Mouse (Mus musculus) thymus, adult 2 months (tissue): ENCODE results near the gene Kiz. TPM values are rescaled to one million over a fixed set of nuclear protein-coding genes. Genes with fewer than 3 reads are reported as not detected.

Source experiments
- DNase-seq: peaks from one replicate; pipeline ENCODE4 v3.0.0; 2021
- H3K27ac ChIP-seq: fragments of 200-500 bp; 2 replicates; pipeline ENCODE4 v1.5.1; 2012; ENCODE audit warnings: low read length, control low read depth; ENCODE audit not compliant: control insufficient read depth, insufficient read depth
- H3K27me3 ChIP-seq: fragments of 200-500 bp; 2 replicates; pipeline ENCODE4 v1.6.1; 2012; ENCODE audit warnings: mild to moderate bottlenecking, low read length, moderate library complexity, mixed read lengths; ENCODE audit not compliant: control insufficient read depth, insufficient read depth
- H3K36me3 ChIP-seq: fragments of 200-500 bp; 2 replicates; pipeline ENCODE4 v1.6.1; 2012; ENCODE audit warnings: mild to moderate bottlenecking, low read length, moderate library complexity; ENCODE audit not compliant: control insufficient read depth, insufficient read depth
- H3K4me1 ChIP-seq: fragments of 200-500 bp; replicated peaks from 2 replicates; pipeline ENCODE4 v1.6.1; 2012; ENCODE audit warnings: low read length; ENCODE audit not compliant: control insufficient read depth, insufficient read depth
- H3K4me3 ChIP-seq: fragments of 200-500 bp; 2 replicates; pipeline ENCODE4 v1.5.1; 2012; ENCODE audit warnings: mild to moderate bottlenecking, low read length, control low read depth, moderate library complexity; ENCODE audit not compliant: control insufficient read depth, insufficient read depth
- CTCF ChIP-seq: fragments of 200-500 bp; IDR thresholded peaks from 2 replicates; pipeline ENCODE4 v1.5.1; 2012; ENCODE audit warnings: mild to moderate bottlenecking, control low read depth, low read length, moderate library complexity, borderline replicate concordance; ENCODE audit not compliant: control insufficient read depth, poor library complexity, insufficient read depth; ENCODE audit errors: extremely low read depth
- POLR2A ChIP-seq: fragments of 200-500 bp; IDR thresholded peaks from 2 replicates; pipeline ENCODE4 v1.6.1; 2012; ENCODE audit warnings: mild to moderate bottlenecking, low read length, control low read depth, moderate library complexity; ENCODE audit not compliant: control insufficient read depth, poor library complexity, insufficient read depth; ENCODE audit errors: extremely low read depth
- WGBS: fragments of 180-500 bp; shearing (Covaris S2); methylation state at CpG from one replicate; pipeline ENCODE4 v1.1.7; 2018; 5-methylcytosine and 5-hydroxymethylcytosine counted together
- polyA plus RNA-seq: library from polyadenylated mRNA; depleted of rRNA; stranded (reverse); fragments of >200 nt; gene quantifications from 2 replicates; pipeline ENCODE4 v1.2.3, GENCODE M21; 2012

Kiz gene
- polyA plus RNA-seq, 1 experiment, result 3.7 TPM

- DNase-seq, result no peak
- H3K27ac ChIP-seq, result no peak overlapping the region
- no peaks in the 10 kb centered on the region for H3K36me3 ChIP-seq
- H3K4me3 ChIP-seq, result no peak overlapping the region
- TF ChIP-seq POLR2A (no peak), CTCF (no peak)
- no peaks in the 10 kb centered on the region for H3K27me3 ChIP-seq
- peaks cover 5% of the 10 kb centered on the region for H3K4me1 ChIP-seq
- WGBS, result 76% methylated on average over 4 of the region's 4 CpGs
Observed at GRCm38 (mm10) chr2:147010141-147010540, 154.5 kb downstream of the Kiz start.

DNA sequence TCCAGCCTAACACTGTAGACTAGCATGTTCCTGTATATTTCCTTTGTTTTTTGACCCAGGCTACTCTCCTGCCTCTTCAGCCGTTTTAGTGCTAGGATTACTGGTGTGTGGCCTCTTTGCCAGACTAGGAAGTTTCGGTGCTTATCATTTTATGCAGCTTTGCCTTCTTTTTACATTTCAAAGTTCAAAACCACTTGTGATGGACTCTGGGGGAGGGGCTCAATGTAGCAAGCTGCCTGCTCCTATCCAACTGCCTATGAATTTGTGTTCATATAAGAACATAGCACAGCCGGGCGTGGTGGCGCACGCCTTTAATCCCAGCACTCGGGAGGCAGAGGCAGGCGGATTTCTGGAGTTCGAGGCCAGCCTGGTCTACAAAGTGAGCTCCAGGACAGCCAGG is 155.3 kb downstream of the Kiz start:
- 94% methylated on average over 9 of the region's 9 CpGs for WGBS

DNA sequence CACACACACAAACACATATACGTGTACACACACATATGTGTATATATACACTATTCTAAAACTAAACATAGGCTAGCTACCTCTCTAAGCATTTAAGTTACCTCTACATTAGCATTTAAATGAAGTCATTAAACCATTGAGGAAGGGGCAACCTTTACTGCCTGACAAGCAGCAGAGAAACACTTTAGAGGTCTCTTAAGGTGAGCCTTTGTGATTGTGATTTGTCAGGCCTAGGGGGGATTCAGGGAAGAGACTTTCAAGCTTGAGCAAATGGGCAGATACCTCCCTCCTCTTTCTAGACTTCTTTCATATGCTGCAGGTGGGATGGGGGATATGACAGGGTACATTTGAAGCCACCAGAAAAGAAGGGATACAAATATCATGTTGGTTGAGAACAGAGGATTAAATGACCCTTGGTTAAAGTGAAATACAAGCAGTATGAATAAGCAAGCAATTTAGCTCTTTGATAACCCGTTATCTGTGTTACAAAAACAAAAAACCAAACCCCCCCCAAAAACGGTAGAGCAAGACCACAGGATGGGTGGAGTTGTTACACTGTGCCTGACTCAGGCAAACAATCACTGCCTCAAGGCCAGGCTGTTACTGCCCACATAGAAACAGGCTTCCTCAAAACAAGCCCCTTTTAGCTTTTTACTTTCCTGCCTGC is 155.9 kb downstream of the Kiz start:
- TF ChIP-seq POLR2A (no peak), CTCF (no peak)

More for the DNA sequence above, 155.3 kb downstream of the Kiz start:
- Histone ChIP-seq H3K27ac (no peak overlapping the region; the same call in 1 of the 2 replicates), H3K27me3 (no peaks in the 10 kb centered on the region), H3K36me3 (no peaks in the 10 kb centered on the region), H3K4me3 (no peak overlapping the region), H3K4me1 (peaks cover 5% of the 10 kb centered on the region)
- TF ChIP-seq POLR2A, result no peak
- no peak for TF ChIP-seq CTCF
- DNase-seq, result no peak

DNA sequence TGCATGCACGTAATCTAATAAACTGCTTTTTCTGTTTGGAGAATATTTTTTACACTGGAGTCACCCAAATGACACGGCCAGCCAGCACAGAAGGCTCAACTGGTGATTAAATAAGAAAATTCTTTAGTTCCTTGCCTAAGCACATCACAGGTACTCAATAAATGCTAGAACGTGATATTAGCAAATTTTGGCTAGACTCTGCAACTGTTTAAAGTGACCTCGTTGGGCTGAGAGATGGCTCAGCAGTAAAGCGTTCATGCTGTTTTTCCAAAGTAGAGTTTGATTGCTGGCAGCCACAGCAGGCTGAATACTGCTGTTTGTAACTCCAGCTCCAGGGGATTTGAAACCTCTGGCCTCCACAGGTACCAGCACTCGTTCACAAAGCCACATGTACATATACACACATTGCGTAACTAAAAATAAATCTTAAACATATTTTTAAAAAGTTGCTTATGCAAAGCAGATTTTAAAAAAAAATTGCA is 156.5 kb downstream of the Kiz start:
- no peak for DNase-seq
- TF ChIP-seq POLR2A (no peak), CTCF (no peak)
- WGBS, result 6% methylated on average over 7 of the region's 7 CpGs

More for the DNA sequence above, 155.9 kb downstream of the Kiz start:
- WGBS, result 35% methylated on average over 3 of the region's 3 CpGs
- peak; percentile 11 for DNase-seq
- H3K27me3 ChIP-seq, result no peaks in the 10 kb centered on the region
- peaks cover 5% of the 10 kb centered on the region for H3K4me1 ChIP-seq
- H3K4me3 ChIP-seq, result no peak overlapping the region
- peak overlapping the region; percentile 85 for H3K27ac ChIP-seq
- H3K36me3 ChIP-seq, result no peaks in the 10 kb centered on the region

GRCm38 (mm10) chr2:147012623-147013184 is 157.0 kb downstream of the Kiz start, which contains the start of gene Xrn2:
TSS of gene Xrn2 (plus strand) at chr2:147012996.
- WGBS, result under 1% methylated on average over 37 of the region's 37 CpGs
- peak within 1 kb of the TSS; percentile 92 for H3K27ac ChIP-seq
- H3K36me3 ChIP-seq, result no peaks in the 10 kb centered on the region
- TF ChIP-seq CTCF (0 out of 2 replicates have a peak, but pooled peaks have one; percentile 29), POLR2A (peak; percentile 82)
- H3K27me3 ChIP-seq, result no peaks in the 10 kb centered on the region
- DNase-seq, result peak; percentile 94
- H3K4me1 ChIP-seq, result peaks cover 5% of the 10 kb centered on the region
- H3K4me3 ChIP-seq, result peak within 1 kb of the TSS; percentile 71

More for the DNA sequence above, 156.5 kb downstream of the Kiz start:
- Histone ChIP-seq H3K4me1 (peaks cover 5% of the 10 kb centered on the region), H3K27ac (peak overlapping the region; percentile 85), H3K4me3 (peak overlapping the region; percentile 16; the same call in 1 of the 2 replicates), H3K36me3 (no peaks in the 10 kb centered on the region), H3K27me3 (no peaks in the 10 kb centered on the region)

- Histone ChIP-seq H3K4me3 (peak overlapping the region; percentile 71), H3K36me3 (no peaks in the 10 kb centered on the region), H3K4me1 (peaks cover 5% of the 10 kb centered on the region), H3K27me3 (no peaks in the 10 kb centered on the region), H3K27ac (peak overlapping the region; percentile 85)
- TF ChIP-seq POLR2A (peak; percentile 61), CTCF (peak; percentile 22; the same call in 1 of the 2 replicates)
- peak; percentile 87 for DNase-seq
- WGBS, result under 1% methylated on average over 59 of the region's 59 CpGs
Observed at GRCm38 (mm10) chr2:147013194-147013969, 157.7 kb downstream of the Kiz start.
